Mouse (Mus musculus) kidney, adult 11 months (tissue): ENCODE measurements around the gene Treml1.
"Not testable (repeated sequence)": the region's sequence is repeated elsewhere in the genome, so short reads cannot be mapped to it uniquely, and the experiment has no call there.

Experiments
- DNase-seq: peaks from one replicate; pipeline ENCODE4 v3.0.0; 2022

The Treml1 gene

DNA sequence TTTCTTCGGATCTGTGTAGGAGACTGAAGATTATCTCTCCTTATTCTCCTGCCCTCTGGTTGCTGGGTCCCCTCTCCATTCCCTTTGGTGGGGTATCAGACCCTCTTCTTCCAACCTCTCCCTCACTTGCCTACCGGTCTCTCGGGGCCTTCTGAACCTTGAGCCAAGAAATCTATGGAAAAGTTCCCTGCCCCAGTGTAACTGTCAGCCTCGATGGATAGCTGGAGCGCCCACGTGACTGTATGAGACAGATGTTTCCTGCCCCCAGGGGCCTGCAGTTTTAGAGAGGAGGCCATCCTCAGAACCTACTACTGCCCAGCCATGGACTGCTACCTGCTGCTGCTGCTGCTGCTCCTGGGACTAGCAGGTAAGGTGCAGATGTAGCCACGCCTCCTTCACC lies at the start of gene Treml1:
Treml1 (plus strand) TSS at position 301 of the 400 bp plus-strand sequence.
- no peak for DNase-seq

- no peak for DNase-seq
Measured at GRCm38 (mm10) chr17:48312124-48312523, 47.6 kb upstream of the Treml1 start.

DNA sequence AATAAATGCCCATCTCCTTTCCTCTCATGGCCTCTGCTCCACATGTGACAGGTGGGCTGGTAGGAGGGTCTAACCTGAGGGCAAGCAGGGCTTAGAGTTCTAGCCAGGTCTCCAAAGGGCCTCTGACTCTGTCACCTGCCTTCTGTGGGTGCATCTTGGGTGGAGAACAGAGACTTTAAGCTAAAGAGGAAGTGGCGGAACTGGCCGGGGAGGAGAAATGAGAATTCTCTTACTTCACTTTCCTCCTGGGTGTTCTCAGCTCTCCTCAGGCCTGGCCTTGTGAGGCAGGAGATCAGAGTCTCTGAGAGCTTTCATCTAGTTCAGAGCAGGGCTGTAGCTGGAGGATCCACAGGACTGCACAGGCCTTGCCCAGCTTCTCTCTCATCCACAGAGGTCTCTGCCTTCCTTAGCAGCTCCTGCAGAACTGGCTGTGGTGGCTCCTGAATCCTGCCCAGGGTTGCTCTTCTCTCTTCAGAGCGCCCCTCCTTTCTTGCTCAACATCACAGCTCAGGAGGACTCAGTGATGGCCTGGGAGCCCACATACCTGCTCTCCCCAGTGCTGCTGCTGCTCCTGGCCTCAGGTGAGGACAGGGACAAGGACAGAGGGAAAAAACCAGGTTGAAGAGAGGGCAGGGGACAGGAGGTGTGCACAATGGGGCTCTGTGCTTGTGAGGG lies 43.7 kb upstream of the Treml1 start, which contains the start of gene B430306N03Rik:
B430306N03Rik (plus strand) TSS at position 237 of the 675 bp plus-strand sequence.
- not testable (repeated sequence) for DNase-seq

- DNase-seq = no peak
Measured at GRCm38 (mm10) chr17:48318686-48319085, 41.0 kb upstream of the Treml1 start.

DNA sequence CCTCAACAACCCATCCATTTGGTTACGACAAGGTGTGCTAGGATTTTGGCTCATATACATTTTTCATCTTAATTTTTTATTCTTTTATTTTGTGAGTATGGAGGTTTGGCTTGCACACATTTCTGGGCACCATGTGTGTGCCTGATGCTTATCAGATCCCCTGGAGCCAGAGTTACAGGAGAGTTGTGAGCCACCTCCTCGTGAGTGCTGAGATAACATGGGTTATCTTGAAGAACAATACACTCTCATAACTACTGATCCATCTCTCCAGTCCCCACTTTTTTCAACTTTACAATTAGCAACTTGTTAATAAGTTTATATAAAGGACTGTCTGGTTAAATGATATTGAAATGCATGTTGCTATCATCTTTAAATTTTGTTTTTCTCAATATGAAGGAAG lies 38.4 kb upstream of the Treml1 start:
- no peak for DNase-seq

DNA sequence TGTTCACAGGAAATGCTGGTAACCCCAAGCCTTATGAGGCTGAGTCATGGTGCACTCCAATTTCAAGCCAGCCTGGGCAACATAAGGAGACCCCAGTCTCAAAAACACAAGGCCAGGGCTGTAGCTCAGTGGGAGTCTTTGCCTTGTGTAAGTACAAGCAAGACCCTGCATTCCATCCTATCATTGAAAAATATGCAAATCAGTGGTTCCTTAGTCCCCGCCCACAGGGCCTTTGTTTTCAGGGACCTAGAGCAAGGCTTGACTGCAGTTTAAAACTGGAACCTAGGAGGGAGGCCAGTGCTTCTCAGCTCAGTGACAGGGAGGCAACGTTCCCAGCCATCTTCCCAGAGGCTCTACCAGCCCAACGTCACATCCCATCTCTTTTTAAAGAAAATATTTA lies 36.5 kb upstream of the Treml1 start:
- DNase-seq = no peak

DNA sequence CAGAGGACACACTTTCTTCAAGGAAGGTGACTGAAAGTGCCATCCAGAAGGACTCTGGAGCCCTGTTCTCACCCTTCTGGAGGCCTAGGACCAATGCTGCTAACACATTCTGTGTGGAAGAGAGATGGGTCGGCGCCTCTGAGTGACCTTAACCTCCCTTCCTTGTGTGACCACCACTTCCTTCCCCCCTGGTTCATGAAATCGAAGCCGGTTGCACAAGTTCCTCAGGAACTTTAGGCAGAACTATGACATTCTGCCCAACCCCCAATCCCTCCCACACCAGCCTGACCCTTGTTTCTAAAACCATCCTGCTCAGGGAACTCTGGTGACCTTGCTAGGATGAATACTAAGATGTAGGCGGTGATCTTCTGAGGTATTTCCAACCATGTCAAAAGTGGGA lies 35.5 kb upstream of the Treml1 start:
- no peak for DNase-seq

- no peak for DNase-seq
Measured at GRCm38 (mm10) chr17:48325093-48325492, 34.6 kb upstream of the Treml1 start.

DNA sequence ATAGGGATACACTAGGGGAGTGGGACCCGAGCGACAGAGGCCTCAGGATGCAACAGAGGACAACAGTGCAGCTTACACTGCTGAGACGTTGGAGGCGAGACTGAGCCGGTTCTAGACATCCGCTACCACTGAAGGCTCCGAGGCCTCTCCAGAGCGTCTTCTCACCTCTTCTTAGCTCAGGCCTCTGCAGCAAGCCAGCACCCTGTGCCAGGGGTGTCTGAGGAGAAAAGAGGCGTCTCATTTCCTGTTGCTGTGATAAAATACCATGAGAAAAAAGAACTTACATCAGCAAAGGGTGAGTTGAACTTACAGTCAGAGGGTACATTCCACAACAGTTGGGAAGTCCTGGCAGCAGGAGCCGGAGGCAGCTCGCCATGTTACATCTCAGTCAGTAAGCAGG lies 34.1 kb upstream of the Treml1 start:
- DNase-seq = no peak

DNA sequence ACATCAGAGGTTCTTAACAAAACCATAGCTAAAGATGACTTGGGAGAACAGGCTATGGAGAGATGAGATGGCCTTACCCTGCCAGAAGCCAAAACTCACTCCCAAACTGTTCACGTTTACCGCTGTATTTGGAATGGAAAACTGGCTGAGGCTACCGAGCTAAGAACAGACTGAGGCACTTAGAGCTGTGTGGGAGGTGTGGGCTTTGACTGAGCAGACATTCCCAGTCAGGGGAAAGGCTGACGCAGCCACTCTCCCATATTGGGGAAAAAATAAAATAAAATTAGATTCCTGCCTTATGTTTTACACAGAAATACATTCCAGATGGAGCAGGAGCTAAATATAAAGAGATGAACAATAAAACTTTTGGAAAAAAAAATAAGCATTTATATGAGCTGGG lies 33.1 kb upstream of the Treml1 start:
- no peak for DNase-seq

GRCm38 (mm10) chr17:48332524-48332923 lies 27.2 kb upstream of the Treml1 start:
- DNase-seq = no peak

DNA sequence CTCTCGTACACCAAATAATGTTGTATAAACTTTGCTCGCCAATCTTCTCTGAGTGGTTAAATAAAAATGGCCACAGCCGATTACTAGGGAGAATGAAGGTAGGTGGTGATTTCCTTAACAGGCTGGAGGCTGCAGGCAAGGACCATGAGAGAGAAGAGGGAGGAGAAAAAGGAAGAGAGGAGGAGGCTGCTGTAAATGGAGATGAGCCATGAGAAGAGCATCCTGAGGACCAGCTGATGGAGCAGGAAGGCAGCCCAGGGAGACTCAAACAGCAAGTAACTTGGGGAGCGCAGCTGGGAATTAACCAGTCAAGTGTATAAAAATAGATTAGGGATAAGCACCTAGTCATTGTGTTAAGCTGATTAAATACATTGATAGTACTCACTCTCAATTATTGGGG lies 25.5 kb upstream of the Treml1 start:
- DNase-seq = no peak

- peak; percentile 29 for DNase-seq
Measured at GRCm38 (mm10) chr17:48336857-48337256, 22.9 kb upstream of the Treml1 start.

GRCm38 (mm10) chr17:48340267-48340666 lies 19.4 kb upstream of the Treml1 start:
- no peak for DNase-seq

DNA sequence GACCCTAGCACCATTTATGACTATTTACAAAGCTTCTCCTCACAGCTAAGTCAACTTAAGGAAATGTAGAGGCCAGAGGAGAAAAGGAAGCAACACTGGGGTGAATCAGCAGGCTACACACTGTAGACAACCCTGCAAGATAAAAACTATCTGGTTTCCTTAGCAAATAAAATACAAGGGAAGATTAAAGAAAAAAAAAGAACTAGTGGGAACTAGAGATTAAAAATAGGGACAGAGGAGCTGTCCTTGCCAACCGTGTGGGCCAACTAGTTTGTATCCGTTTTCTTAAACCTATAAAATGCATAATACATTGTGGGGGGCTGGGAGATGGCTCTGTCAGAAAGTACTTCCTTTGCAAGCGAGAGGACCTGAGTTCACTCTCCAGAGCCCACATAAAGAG lies 17.8 kb upstream of the Treml1 start:
- DNase-seq = no peak

GRCm38 (mm10) chr17:48343065-48343464 lies 16.7 kb upstream of the Treml1 start:
- no peak for DNase-seq

- DNase-seq = no peak
Measured at GRCm38 (mm10) chr17:48345824-48346223, 13.9 kb upstream of the Treml1 start.

- DNase-seq = no peak
Measured at GRCm38 (mm10) chr17:48346231-48346630, 13.5 kb upstream of the Treml1 start, which contains the start of gene Trem2. Trem2 (plus strand) TSS chr17:48346401.

DNA sequence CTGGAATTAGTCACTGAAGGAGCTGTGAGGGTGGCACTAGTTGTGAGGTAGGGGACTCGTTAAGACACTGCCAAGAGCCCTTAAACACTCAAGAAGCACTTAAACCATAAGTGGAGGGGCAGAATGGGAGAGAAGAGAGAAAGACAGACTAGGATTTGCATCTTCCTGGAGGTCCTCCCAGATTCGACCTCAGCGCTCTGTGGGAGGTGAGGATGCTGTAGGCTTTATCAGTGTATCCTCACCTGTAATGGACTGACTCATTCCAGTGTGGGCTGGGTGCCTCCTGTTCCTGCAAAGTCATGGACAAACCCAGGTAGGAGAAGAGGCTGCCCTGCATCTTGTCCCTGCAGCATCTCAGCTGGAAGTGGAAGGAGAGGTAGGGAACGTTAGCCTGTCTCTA lies 12.9 kb upstream of the Treml1 start:
- DNase-seq = no peak

DNA sequence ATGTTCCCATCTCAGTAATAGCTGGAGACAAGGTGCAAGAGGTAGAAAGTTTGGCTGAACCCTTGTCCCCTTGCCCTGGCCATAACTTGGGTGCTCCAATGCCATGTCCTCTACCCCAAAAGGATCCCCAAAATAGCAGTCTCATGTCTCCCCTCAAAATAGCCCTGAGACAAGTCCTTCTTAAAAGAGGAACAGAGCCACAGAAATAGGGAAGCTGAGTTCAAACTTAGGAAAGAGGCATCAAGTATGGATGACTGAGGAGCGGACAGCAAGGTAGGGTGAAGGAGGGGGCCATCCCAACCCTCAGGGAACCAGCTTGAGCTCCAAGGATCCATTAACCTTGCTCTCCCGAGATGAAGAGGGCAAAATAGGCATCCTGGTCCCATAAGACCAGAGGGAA lies 12.4 kb upstream of the Treml1 start:
- no peak for DNase-seq

DNA sequence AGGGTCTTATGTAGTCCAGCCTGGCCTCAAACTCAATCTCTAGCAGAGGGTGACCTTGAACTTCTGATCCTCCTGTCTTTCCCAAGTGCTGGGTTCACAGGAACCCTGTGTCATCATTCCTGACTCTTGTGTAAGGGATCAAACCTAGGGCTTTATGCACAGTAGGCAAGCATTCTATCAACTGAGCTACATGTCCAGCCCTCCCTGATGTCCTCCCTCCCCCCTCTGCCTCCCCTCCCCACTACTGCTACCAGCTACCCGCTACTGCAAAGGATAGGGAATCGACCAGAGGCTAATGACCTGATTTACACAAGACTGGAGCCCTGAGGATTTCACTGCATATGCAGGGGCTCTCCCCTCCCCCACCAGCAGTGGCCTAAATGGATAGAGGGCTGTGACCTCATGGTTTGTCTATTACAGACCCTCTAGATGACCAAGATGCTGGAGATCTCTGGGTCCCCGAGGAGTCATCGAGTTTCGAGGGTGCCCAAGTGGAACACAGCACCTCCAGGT lies 9.0 kb upstream of the Treml1 start:
- no peak for DNase-seq

- not testable (repeated sequence) for DNase-seq
Measured at GRCm38 (mm10) chr17:48352976-48353375, 6.7 kb upstream of the Treml1 start.

GRCm38 (mm10) chr17:48355822-48356221 lies 3.9 kb upstream of the Treml1 start:
- no peak for DNase-seq

DNA sequence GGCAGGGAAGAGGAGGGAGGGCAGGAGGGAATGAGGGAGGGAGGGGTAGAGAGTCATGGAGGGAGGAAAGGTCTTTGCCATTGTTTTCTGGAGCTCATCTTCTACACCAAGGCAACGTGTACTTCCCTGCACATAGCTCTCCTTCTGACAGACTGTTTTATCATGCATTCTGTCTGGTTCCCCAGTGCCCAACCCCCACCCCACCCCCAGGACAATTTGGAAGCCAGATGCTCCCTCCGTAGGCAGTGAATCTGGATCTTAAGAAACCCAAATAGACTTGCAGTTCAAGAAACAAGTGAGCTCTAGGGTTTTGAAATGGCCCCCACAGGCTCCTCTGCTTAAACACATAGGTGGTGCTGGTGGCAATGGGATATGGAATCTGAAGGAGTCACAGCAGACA lies 1.8 kb upstream of the Treml1 start:
- DNase-seq = no peak

DNA sequence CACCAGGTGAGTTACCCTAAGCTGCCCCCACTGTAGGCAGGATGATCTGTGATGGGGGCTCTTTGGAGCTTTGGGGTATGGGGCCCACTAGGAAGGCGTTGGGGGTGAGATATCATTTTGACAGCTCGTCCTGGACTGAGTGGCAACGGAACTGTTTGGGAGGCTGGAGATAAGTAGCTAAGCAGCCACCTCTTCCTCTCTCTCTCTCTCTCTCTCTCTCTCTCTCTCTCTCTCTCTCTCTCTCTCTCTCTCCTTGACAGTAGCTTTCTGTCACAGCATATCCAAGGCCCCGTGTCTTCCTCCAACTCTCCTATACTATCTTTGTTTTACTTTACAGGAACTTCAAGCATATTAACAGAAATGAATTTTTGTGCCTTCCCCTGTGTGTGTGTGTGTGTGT lies 746 bp downstream of the Treml1 start:
- DNase-seq = no peak
